Mouse (Mus musculus): ENCODE measurements around the gene Ubash3b.

Ubash3b gene

GRCm38 (mm10) chr9:41161413-41161812 lies at the start of gene Ubash3b:
Gene Ubash3b, minus strand, starts transcription at chr9:41161697.
- no peak for DNase-seq (ENCODE audit: low spot score in 2 of 2)

- peak; percentile 88 to 95 for DNase-seq (ENCODE audit: low spot score in 2 of 2)
Observed at GRCm38 (mm10) chr9:41207130-41208104, 45.9 kb upstream of the Ubash3b start.

GRCm38 (mm10) chr9:41206717-41207116 lies 45.2 kb upstream of the Ubash3b start:
- no peak for DNase-seq (ENCODE audit: low spot score in 2 of 2)

GRCm38 (mm10) chr9:41205267-41205666 lies 43.8 kb upstream of the Ubash3b start:
- DNase-seq (ENCODE audit: low spot score in 2 of 2) = peak in 1 of 2 experiments; percentile 9

- DNase-seq (ENCODE audit: low spot score in 2 of 2) = no peak
Observed at GRCm38 (mm10) chr9:41199456-41200252, 38.2 kb upstream of the Ubash3b start.

- DNase-seq (ENCODE audit: low spot score in 2 of 2) = no peak
Observed at GRCm38 (mm10) chr9:41198501-41199265, 37.2 kb upstream of the Ubash3b start.

- no peak for DNase-seq (ENCODE audit: low spot score in 2 of 2)
Observed at GRCm38 (mm10) chr9:41195742-41196311, 34.3 kb upstream of the Ubash3b start.

GRCm38 (mm10) chr9:41191651-41192210 lies 30.2 kb upstream of the Ubash3b start:
- no peak for DNase-seq (ENCODE audit: low spot score in 2 of 2)

- DNase-seq (ENCODE audit: low spot score in 2 of 2) = peak; percentile 37 to 73
Observed at GRCm38 (mm10) chr9:41190745-41191482, 29.4 kb upstream of the Ubash3b start.

- DNase-seq (ENCODE audit: low spot score in 2 of 2) = no peak
Observed at GRCm38 (mm10) chr9:41187939-41188338, 26.4 kb upstream of the Ubash3b start.

- no peak for DNase-seq (ENCODE audit: low spot score in 2 of 2)
Observed at GRCm38 (mm10) chr9:41187498-41187897, 26.0 kb upstream of the Ubash3b start.

- DNase-seq (ENCODE audit: low spot score in 2 of 2) = no peak
Observed at GRCm38 (mm10) chr9:41185331-41185730, 23.8 kb upstream of the Ubash3b start.

- peak in 1 of 2 experiments; percentile 27 for DNase-seq (ENCODE audit: low spot score in 2 of 2)
Observed at GRCm38 (mm10) chr9:41182550-41182949, 21.1 kb upstream of the Ubash3b start.

- DNase-seq (ENCODE audit: low spot score in 2 of 2) = no peak
Observed at GRCm38 (mm10) chr9:41181803-41182202, 20.3 kb upstream of the Ubash3b start.

- DNase-seq (ENCODE audit: low spot score in 2 of 2) = no peak
Observed at GRCm38 (mm10) chr9:41181372-41181771, 19.9 kb upstream of the Ubash3b start.

GRCm38 (mm10) chr9:41179056-41179455 lies 17.6 kb upstream of the Ubash3b start:
- DNase-seq (ENCODE audit: low spot score in 2 of 2) = no peak

GRCm38 (mm10) chr9:41173158-41173557 lies 11.7 kb upstream of the Ubash3b start:
- no peak for DNase-seq (ENCODE audit: low spot score in 2 of 2)

- no peak for DNase-seq (ENCODE audit: low spot score in 2 of 2)
Observed at GRCm38 (mm10) chr9:41172426-41172825, 10.9 kb upstream of the Ubash3b start.

GRCm38 (mm10) chr9:41170026-41170425 lies 8.5 kb upstream of the Ubash3b start:
- no peak for DNase-seq (ENCODE audit: low spot score in 2 of 2)

- no peak for DNase-seq (ENCODE audit: low spot score in 2 of 2)
Observed at GRCm38 (mm10) chr9:41168656-41169055, 7.2 kb upstream of the Ubash3b start.
